Mouse (Mus musculus): Measurements from ENCODE around the gene 4930452B06Rik.

4930452B06Rik gene

GRCm38 (mm10) chr14:8517681-8518080, 148.4 kb downstream of the 4930452B06Rik start:
- no peak for DNase-seq

- no peak for DNase-seq
These were observed 152.0 kb downstream of the 4930452B06Rik start for GRCm38 (mm10) chr14:8514071-8514470.

- DNase-seq = no peak
These were observed 154.8 kb downstream of the 4930452B06Rik start for GRCm38 (mm10) chr14:8511276-8511675.

- DNase-seq = no peak
These were observed 155.6 kb downstream of the 4930452B06Rik start for GRCm38 (mm10) chr14:8510288-8510959.

- DNase-seq = no peak
These were observed 157.4 kb downstream of the 4930452B06Rik start for GRCm38 (mm10) chr14:8508669-8509068.

- peak; percentile 6 for DNase-seq
These were observed 161.8 kb downstream of the 4930452B06Rik start for GRCm38 (mm10) chr14:8504206-8504605.

- DNase-seq = no peak
These were observed 162.7 kb downstream of the 4930452B06Rik start for GRCm38 (mm10) chr14:8503345-8503744.

GRCm38 (mm10) chr14:8502496-8502895, 163.5 kb downstream of the 4930452B06Rik start:
- no peak for DNase-seq

- DNase-seq = no peak
These were observed 170.3 kb downstream of the 4930452B06Rik start for GRCm38 (mm10) chr14:8495691-8496090.

- no peak for DNase-seq
These were observed 171.1 kb downstream of the 4930452B06Rik start for GRCm38 (mm10) chr14:8494952-8495351.

- DNase-seq = no peak
These were observed 171.8 kb downstream of the 4930452B06Rik start for GRCm38 (mm10) chr14:8494260-8494659.

GRCm38 (mm10) chr14:8478098-8478497, 187.9 kb downstream of the 4930452B06Rik start:
- no peak for DNase-seq

- DNase-seq = no peak
These were observed 188.7 kb downstream of the 4930452B06Rik start for GRCm38 (mm10) chr14:8477348-8477747.

- DNase-seq = no peak
These were observed 189.4 kb downstream of the 4930452B06Rik start for GRCm38 (mm10) chr14:8476606-8477005.

GRCm38 (mm10) chr14:8475851-8476250, 190.2 kb downstream of the 4930452B06Rik start:
- no peak for DNase-seq

- DNase-seq = no peak
These were observed 193.2 kb downstream of the 4930452B06Rik start for GRCm38 (mm10) chr14:8472884-8473283.

GRCm38 (mm10) chr14:8464401-8465154, 201.5 kb downstream of the 4930452B06Rik start:
- DNase-seq = no peak

GRCm38 (mm10) chr14:8462973-8463372, 203.1 kb downstream of the 4930452B06Rik start:
- DNase-seq = peak; percentile 19

- no peak for DNase-seq
These were observed 203.6 kb downstream of the 4930452B06Rik start for GRCm38 (mm10) chr14:8462321-8462909.

- peak; percentile 74 for DNase-seq
These were observed 205.6 kb downstream of the 4930452B06Rik start for GRCm38 (mm10) chr14:8460226-8461129.

- no peak for DNase-seq
These were observed 206.3 kb downstream of the 4930452B06Rik start for GRCm38 (mm10) chr14:8459759-8460158.

GRCm38 (mm10) chr14:8451117-8451516, 214.9 kb downstream of the 4930452B06Rik start:
- DNase-seq = no peak

GRCm38 (mm10) chr14:8450342-8450741, 215.7 kb downstream of the 4930452B06Rik start:
- DNase-seq = no peak

All from retina, postnatal 1 day (tissue).